Mouse (Mus musculus) C2C12 (cell line): ENCODE measurements around the gene Ankrd27. TPM values are rescaled to one million over a fixed set of nuclear protein-coding genes. Genes with fewer than 3 reads are reported as not detected.
A peak's percentile ranks its signal among the peaks of the same experiment; 100 is the strongest.

Experiments
- H3K27me3 ChIP-seq: one replicate; pipeline ENCODE4 v1.6.1; 2011; ENCODE audit not compliant: control insufficient read depth, insufficient read depth, insufficient read length
- H3K36me3 ChIP-seq: one replicate; pipeline ENCODE4 v1.6.1; 2011; ENCODE audit not compliant: control insufficient read depth, insufficient read depth
- H3K4me3 ChIP-seq: one replicate; pipeline ENCODE4 v1.5.1; 2011; ENCODE audit warnings: mild to moderate bottlenecking, control low read depth; ENCODE audit not compliant: poor library complexity, insufficient read depth, severe bottlenecking
- H3K79me2 ChIP-seq: one replicate; pipeline ENCODE4 v1.6.1; 2011; ENCODE audit not compliant: control insufficient read depth, insufficient read depth
- H3K79me3 ChIP-seq: one replicate; pipeline ENCODE4 v1.6.1; 2011; ENCODE audit warnings: low read depth, control low read depth
- H3ac ChIP-seq: one replicate; pipeline ENCODE3; 2011; ENCODE audit warnings: low read depth; ENCODE audit not compliant: control insufficient read depth, insufficient read length
- CEBPB ChIP-seq: IDR thresholded peaks from one replicate; pipeline ENCODE4 v1.6.1; 2011; ENCODE audit warnings: low read depth, mild to moderate bottlenecking, control low read depth, moderate library complexity
- CTCF ChIP-seq: IDR thresholded peaks from one replicate; pipeline ENCODE4 v1.5.1; 2011; ENCODE audit not compliant: control insufficient read depth, insufficient read depth, insufficient read length
- FOSL1 ChIP-seq: IDR thresholded peaks from one replicate; pipeline ENCODE4 v1.8.0; 2011; ENCODE audit warnings: mild to moderate bottlenecking, low read length; ENCODE audit not compliant: poor library complexity, insufficient read depth, severe bottlenecking
- MAX ChIP-seq: IDR thresholded peaks from one replicate; pipeline ENCODE4 v1.6.1; 2011; ENCODE audit warnings: mild to moderate bottlenecking, control low read depth
- MYOD1 ChIP-seq: IDR thresholded peaks from one replicate; pipeline ENCODE4 v1.6.1; 2011; ENCODE audit warnings: low read depth; ENCODE audit not compliant: control insufficient read depth, insufficient read length
- MYOG ChIP-seq: IDR thresholded peaks from one replicate; pipeline ENCODE4 v1.6.1; 2011; ENCODE audit not compliant: control insufficient read depth, insufficient read length; ENCODE audit errors: extremely low read depth
- USF1 ChIP-seq: IDR thresholded peaks from one replicate; pipeline ENCODE4 v1.6.1; 2011; ENCODE audit warnings: low read depth, mild to moderate bottlenecking, control low read depth, moderate library complexity
- polyA plus RNA-seq: library from polyadenylated mRNA; unstranded; fragments of >200 nt; fragmentation: generic; extraction: Trizol; gene quantifications from one replicate; pipeline ENCODE4 v1.2.1, GENCODE M21; 2012; ENCODE audit warnings: missing spikeins

The Ankrd27 gene
- polyA plus RNA-seq, 1 experiment, result 19.5 TPM

DNA sequence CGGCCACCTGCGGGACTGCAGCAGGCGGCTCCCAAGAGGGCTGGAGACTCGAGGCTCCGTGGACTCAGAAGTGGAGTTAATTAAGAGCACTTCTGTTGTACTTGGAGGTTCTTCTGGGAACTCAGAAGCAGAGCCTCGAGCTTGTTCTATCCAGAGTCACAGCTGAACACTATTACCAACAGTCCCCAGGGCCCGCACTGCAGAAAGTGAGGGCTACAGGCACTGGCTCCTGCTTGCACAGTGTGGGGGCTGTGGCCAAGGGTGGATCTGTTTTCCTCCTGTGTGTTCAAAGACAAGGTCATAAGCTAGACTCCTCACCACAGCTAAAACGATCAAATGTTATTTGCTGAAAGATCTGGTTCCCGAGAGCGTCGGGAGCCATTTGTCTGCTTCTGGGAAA is 100.2 kb downstream of the Ankrd27 start:
- Histone ChIP-seq H3K27me3 (no peaks in the 10 kb centered on the region), H3K79me2 (no peaks in the 10 kb centered on the region), H3K36me3 (no peaks in the 10 kb centered on the region), H3K79me3 (no peaks in the 10 kb centered on the region), H3ac (no peak overlapping the region), H3K4me3 (no peak overlapping the region)
- no peak for TF ChIP-seq CEBPB
- no peak for TF ChIP-seq USF1

- H3K79me3 ChIP-seq, result no peaks in the 10 kb centered on the region
These were observed 100.7 kb downstream of the Ankrd27 start for GRCm38 (mm10) chr7:35686756-35687155.

DNA sequence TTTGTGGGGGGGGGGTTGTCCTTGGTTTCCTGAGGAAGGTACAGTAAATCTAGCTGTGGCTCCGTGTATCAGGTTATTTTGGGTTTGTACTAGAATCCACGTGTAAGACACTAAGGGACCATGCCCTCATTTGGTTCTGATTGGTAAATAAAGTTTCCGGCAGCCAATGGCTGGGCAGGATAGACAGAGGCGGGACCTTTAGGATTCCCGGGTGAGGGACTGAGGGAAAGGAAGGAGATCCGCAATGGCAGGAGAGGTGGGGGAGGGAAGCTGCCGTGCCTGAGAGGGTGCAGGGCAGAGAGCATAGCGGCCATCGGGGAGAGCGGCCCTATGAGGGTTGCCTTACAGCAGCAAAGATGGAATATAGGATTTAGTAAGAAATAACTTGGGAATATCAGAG is 101.2 kb downstream of the Ankrd27 start:
- Histone ChIP-seq H3K79me2 (no peaks in the 10 kb centered on the region), H3K4me3 (no peak overlapping the region), H3K36me3 (no peaks in the 10 kb centered on the region), H3ac (no peak overlapping the region), H3K79me3 (no peaks in the 10 kb centered on the region), H3K27me3 (no peaks in the 10 kb centered on the region)
- no peak for TF ChIP-seq USF1
- no peak for TF ChIP-seq CTCF
- TF ChIP-seq MYOG, result no peak
- no peak for TF ChIP-seq CEBPB
- TF ChIP-seq MAX, result no peak
- no peak for TF ChIP-seq FOSL1
- TF ChIP-seq MYOD1, result no peak

More at GRCm38 (mm10) chr7:35686756-35687155, 100.7 kb downstream of the Ankrd27 start:
- Histone ChIP-seq H3K36me3 (no peaks in the 10 kb centered on the region), H3K4me3 (no peak overlapping the region), H3K79me2 (no peaks in the 10 kb centered on the region), H3K27me3 (no peaks in the 10 kb centered on the region), H3ac (no peak overlapping the region)
- TF ChIP-seq MYOD1, result no peak
- no peak for TF ChIP-seq MAX
- no peak for TF ChIP-seq FOSL1
- no peak for TF ChIP-seq MYOG
- TF ChIP-seq USF1, result no peak
- TF ChIP-seq CTCF, result peak; percentile 69

GRCm38 (mm10) chr7:35688276-35688675 is 102.2 kb downstream of the Ankrd27 start:
- Histone ChIP-seq H3K27me3 (no peaks in the 10 kb centered on the region), H3K79me3 (no peaks in the 10 kb centered on the region), H3K79me2 (no peaks in the 10 kb centered on the region), H3K36me3 (no peaks in the 10 kb centered on the region), H3ac (no peak overlapping the region), H3K4me3 (no peak overlapping the region)
- no peak for TF ChIP-seq CEBPB
- no peak for TF ChIP-seq FOSL1
- TF ChIP-seq MYOD1, result no peak
- TF ChIP-seq MYOG, result no peak
- no peak for TF ChIP-seq MAX
- no peak for TF ChIP-seq CTCF
- TF ChIP-seq USF1, result no peak

Other genes with a start within 250 kb of the Ankrd27 start
- 14.0 TPM for gene Faap24, start 189.4 kb upstream of the Ankrd27 start, polyA plus RNA-seq
- 20.5 TPM for gene Cep89, start 189.2 kb upstream of the Ankrd27 start, polyA plus RNA-seq
- not detected for gene Slc7a9, start 137.4 kb upstream of the Ankrd27 start, polyA plus RNA-seq
- gene Tdrd12, start 48.5 kb upstream of the Ankrd27 start, polyA plus RNA-seq, result not detected
- 33.9 TPM for gene Nudt19, start 29.9 kb upstream of the Ankrd27 start, polyA plus RNA-seq
- 0.02 TPM for gene Rgs9bp, start 662 bp upstream of the Ankrd27 start, polyA plus RNA-seq
- 157 TPM for gene Pdcd5, start 61.3 kb downstream of the Ankrd27 start, polyA plus RNA-seq
- 8.2 TPM for gene Dpy19l3, start 168.2 kb downstream of the Ankrd27 start, polyA plus RNA-seq
- gene Zfp507, start 216.8 kb downstream of the Ankrd27 start, polyA plus RNA-seq, result 7.9 TPM